Mouse (Mus musculus) ES-Bruce4 (cell line): ENCODE measurements around the gene Ruvbl2.

Experiments
- CTCF ChIP-seq: IDR thresholded peaks from one replicate; pipeline ENCODE4 v1.8.1; 2011; ENCODE audit warnings: low read depth, low read length
- EP300 ChIP-seq: IDR thresholded peaks from 2 replicates; pipeline ENCODE4 v1.6.1; 2011; ENCODE audit warnings: low read depth, low read length; ENCODE audit not compliant: insufficient read depth
- POLR2A ChIP-seq: IDR thresholded peaks from one replicate; pipeline ENCODE4 v1.8.1; 2011; ENCODE audit warnings: low read length; ENCODE audit not compliant: insufficient read depth

GRCm38 (mm10) chr7:45435038-45435437 lies 2.9 kb downstream of the Ruvbl2 start:
- TF ChIP-seq EP300 (no peak), CTCF (no peak), POLR2A (no peak)
